Mouse (Mus musculus) neural tube, embryonic 15.5 days (tissue): Measurements from ENCODE around the gene Asl. TPM values are rescaled to one million over a fixed set of nuclear protein-coding genes. Genes with fewer than 3 reads are reported as not detected.

Experiments
- ATAC-seq: fragments of 200-750 bp; cut with Nextera tagmentation; 2 replicates; pipeline ENCODE4 v1.8.0; 2017; ENCODE audit warnings: mild to moderate bottlenecking, moderate TSS enrichment, moderate library complexity; ENCODE audit not compliant: low FRiP score
- H3K27ac ChIP-seq: fragments of 300-500 bp; sonication (generic); replicated peaks from 2 replicates; pipeline ENCODE4 v1.5.1; 2015; ENCODE audit warnings: mild to moderate bottlenecking, inconsistent platforms
- H3K27me3 ChIP-seq: fragments of 300-500 bp; sonication (generic); replicated peaks from 2 replicates; pipeline ENCODE4 v1.6.1; 2015; ENCODE audit warnings: inconsistent platforms
- H3K36me3 ChIP-seq: fragments of 300-500 bp; sonication (generic); 2 replicates; pipeline ENCODE4 v1.6.1; 2015; ENCODE audit warnings: inconsistent platforms
- H3K4me1 ChIP-seq: fragments of 300-500 bp; sonication (generic); 2 replicates; pipeline ENCODE4 v1.6.1; 2015; ENCODE audit warnings: inconsistent platforms
- H3K4me2 ChIP-seq: fragments of 300-500 bp; sonication (generic); 2 replicates; pipeline ENCODE4 v1.6.1; 2015; ENCODE audit warnings: inconsistent platforms, mild to moderate bottlenecking, moderate library complexity
- H3K4me3 ChIP-seq: fragments of 300-500 bp; sonication (generic); replicated peaks from 2 replicates; pipeline ENCODE4 v1.5.1; 2015; ENCODE audit warnings: mild to moderate bottlenecking, inconsistent platforms
- H3K9ac ChIP-seq: fragments of 300-500 bp; sonication (generic); replicated peaks from 2 replicates; pipeline ENCODE4 v1.6.1; 2015; ENCODE audit warnings: mild to moderate bottlenecking, inconsistent platforms
- H3K9me3 ChIP-seq: fragments of 300-500 bp; sonication (generic); replicated peaks from 2 replicates; pipeline ENCODE4 v1.6.1; 2016; ENCODE audit warnings: inconsistent platforms
- WGBS: fragments of 180-500 bp; shearing (Covaris S2); methylation state at CpG from one replicate; pipeline ENCODE4 v1.1.7; 2015; ENCODE audit warnings: mixed read lengths; 5-methylcytosine and 5-hydroxymethylcytosine counted together
- polyA plus RNA-seq: library from polyadenylated mRNA; unstranded; fragments of >200 nt; fragmentation: Nextera tagmentation; extraction: Ambion mirVana; gene quantifications from 2 replicates; pipeline ENCODE4 v1.2.1, GENCODE M21; 2015

Gene Asl
- polyA plus RNA-seq, 1 experiment from 2014 or later = 46.2 TPM

DNA sequence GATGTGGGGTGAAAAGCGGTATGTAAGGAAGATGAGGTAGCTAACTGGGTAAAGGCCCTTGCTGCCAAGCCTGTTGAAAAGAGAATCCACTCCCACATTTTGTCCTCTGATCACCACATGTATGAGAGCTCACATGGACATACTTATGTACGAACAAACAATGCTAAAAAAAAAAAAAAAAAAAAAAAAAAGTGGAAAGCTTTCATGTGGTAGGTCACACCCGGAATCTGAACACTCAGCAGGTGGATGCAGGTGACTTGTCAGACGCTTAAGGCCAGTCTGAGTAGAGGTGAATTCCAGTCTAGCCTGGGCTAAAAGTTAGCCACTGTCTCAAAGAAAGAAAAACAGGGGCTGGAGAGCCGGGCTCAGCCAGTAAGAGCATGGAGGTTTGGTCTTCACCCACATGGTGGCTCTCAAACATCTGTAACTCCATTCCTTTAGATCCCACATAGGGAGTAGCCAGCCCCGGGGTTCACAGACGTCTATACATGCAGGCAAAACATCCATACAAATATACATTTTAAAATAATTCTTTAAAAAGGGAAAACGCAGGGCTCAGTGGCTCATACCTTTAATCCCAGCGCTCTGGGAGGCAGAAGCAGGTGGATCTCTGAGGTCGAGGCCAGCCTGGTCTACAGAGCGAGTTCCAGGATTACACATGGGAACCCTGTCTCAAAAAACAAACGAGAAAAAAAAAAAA is 5.8 kb downstream of the Asl start:
- H3K4me2 ChIP-seq = peak overlapping the region; percentile 96
- peaks cover 16% of the 10 kb centered on the region for H3K4me1 ChIP-seq
- H3K4me3 ChIP-seq = peak overlapping the region; percentile 56
- H3K27me3 ChIP-seq = peaks cover 10% of the 10 kb centered on the region; the same call in 1 of the 2 replicates
- H3K9ac ChIP-seq = peak overlapping the region; percentile 18; the same call in 1 of the 2 replicates
- no peaks in the 10 kb centered on the region for H3K9me3 ChIP-seq
- peak overlapping the region; percentile 86; the same call in 1 of the 2 replicates for H3K27ac ChIP-seq
- ATAC-seq = no peak
- whole genome bisulfite sequencing = 44% methylated on average over 12 of the region's 12 CpGs
- no peaks in the 10 kb centered on the region for H3K36me3 ChIP-seq

DNA sequence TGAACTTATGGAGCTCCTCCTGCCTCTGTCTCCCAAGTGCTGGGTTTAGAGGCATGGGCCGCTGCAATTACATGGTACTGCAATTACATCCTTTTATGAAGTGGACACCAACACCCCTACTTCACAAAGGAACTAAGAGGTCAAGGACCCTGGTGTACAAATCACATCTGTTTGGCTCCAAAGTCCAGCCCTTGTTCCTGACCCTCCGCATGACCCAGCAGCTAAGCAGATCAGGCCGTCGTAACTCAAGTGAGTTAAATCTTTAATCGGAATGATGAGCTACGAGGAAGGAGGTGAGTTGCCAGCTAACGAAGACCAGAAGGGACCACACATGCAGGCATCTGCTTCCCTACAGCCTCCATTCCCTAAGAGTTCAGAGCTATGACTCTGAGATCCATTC is 6.7 kb downstream of the Asl start:
- no peak for ATAC-seq
- no peak overlapping the region for H3K9ac ChIP-seq
- 69% methylated on average over 7 of the region's 7 CpGs for WGBS

DNA sequence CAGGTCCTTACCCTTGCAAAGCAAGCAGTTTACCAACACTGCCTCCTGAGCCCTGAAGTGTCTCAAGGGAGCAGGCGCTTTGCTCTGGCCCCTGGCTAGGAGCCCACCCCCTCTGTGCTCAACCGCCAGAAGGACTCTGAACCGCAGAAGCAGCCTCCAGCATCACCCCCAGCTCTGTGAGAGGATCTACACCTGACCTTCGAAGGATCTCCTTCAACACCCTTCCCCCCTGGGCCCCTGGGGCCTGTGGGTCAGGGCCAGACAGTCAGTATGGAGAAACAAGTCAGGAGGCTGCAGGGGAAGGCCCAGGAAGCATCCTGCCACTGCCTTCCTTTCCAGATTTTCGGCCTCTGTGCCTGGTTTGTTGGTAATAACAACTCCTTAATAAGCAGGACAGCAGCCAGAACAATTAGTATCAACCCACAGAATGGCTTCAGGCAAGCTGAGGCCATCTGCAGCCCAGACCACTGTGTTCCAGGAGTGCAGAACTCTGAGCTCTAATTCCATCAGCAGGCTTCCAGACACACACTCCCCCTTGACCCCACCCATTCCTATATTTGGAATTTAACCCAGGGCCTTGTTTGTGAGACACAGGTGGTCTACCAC is 7.6 kb downstream of the Asl start:
- H3K27ac ChIP-seq = no peak overlapping the region
- 68% methylated on average over 5 of the region's 5 CpGs for whole genome bisulfite sequencing
- H3K27me3 ChIP-seq = 0 out of 2 replicates have a peak, but pooled peaks cover 5% of the 10 kb centered on the region
- no peak overlapping the region for H3K4me3 ChIP-seq
- no peak for ATAC-seq
- peaks cover 16% of the 10 kb centered on the region for H3K4me1 ChIP-seq
- no peaks in the 10 kb centered on the region for H3K9me3 ChIP-seq
- H3K4me2 ChIP-seq = no peak overlapping the region
- H3K36me3 ChIP-seq = no peaks in the 10 kb centered on the region
- no peak overlapping the region for H3K9ac ChIP-seq

More for the DNA sequence above, 6.7 kb downstream of the Asl start:
- Histone ChIP-seq H3K4me2 (no peak overlapping the region), H3K27me3 (peaks cover 6% of the 10 kb centered on the region; the same call in 1 of the 2 replicates), H3K9me3 (no peaks in the 10 kb centered on the region), H3K4me3 (no peak overlapping the region), H3K36me3 (no peaks in the 10 kb centered on the region), H3K27ac (no peak overlapping the region), H3K4me1 (peaks cover 16% of the 10 kb centered on the region)

DNA sequence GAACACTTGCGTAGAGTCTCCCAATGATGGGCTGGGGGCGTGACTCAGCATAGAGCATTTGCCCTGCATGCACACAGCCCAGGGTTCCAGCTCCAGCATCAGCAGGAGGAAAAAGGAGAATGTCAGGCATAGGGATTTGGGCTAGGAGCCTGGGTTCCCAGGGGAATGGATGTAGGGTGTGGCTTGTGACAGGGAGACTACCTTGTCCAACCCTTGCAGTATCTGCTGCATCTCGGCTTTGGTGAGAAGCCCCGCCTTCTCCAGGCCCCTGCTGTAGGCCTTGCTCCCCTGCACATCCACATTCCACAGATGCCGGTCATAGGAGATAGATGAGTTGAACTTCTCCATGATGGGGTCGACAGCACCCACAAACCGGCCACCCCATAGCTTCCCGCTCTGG is 9.6 kb downstream of the Asl start:
- no peak for ATAC-seq
- no peaks in the 10 kb centered on the region for H3K27me3 ChIP-seq
- H3K9me3 ChIP-seq = no peaks in the 10 kb centered on the region
- H3K4me1 ChIP-seq = peaks cover 16% of the 10 kb centered on the region
- no peak overlapping the region for H3K27ac ChIP-seq
- H3K9ac ChIP-seq = no peak overlapping the region
- H3K4me3 ChIP-seq = no peak overlapping the region
- H3K36me3 ChIP-seq = peaks cover 14% of the 10 kb centered on the region
- H3K4me2 ChIP-seq = no peak overlapping the region
- 83% methylated on average over 8 of the region's 8 CpGs for WGBS

DNA sequence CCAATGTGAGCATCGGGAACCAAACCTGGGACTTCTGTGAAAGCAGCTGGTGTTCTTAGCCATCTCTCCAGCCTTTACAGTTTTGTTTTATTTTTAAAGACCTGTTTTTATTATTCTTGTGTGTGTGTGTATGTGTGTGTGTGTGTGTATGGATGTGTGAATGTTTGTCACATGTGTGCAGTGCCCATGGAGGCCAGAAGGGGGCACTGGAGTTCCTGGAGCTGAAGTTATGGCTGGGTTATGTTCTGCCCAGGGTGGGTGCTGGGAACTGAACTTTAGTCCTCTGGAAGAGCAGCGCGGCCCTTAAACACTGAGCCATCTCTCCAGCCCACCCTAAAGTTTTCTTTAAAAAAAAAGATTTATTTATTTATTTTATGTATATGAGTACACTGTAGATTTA is 13.9 kb downstream of the Asl start:
- peaks cover 43% of the 10 kb centered on the region for H3K36me3 ChIP-seq

DNA sequence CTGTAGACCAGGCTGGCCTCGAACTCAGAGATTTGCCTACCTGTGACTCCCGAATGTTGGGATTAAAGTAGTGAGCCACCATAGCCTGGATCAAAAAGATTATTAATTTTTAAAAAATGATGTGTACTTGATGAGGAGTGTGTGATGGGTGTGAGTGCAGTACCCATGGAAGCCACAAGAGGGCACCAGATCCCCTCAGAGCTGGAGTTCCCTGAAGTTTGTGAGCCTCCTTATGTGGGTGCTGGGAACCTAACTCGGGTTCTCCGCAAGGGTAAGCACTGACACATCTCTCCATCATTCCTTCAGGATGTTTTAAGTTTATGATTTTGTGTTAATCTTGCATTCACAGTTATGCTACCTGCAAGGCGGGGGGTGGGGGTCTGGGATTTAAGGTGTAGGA is 18.1 kb downstream of the Asl start:
- H3K36me3 ChIP-seq = peaks cover 43% of the 10 kb centered on the region

More for the DNA sequence above, 13.9 kb downstream of the Asl start:
- 100% methylated on average over 3 of the region's 3 CpGs for WGBS
- Histone ChIP-seq H3K9me3 (0 out of 2 replicates have a peak, but pooled peaks cover 4% of the 10 kb centered on the region), H3K4me2 (no peak overlapping the region), H3K27ac (no peak overlapping the region), H3K27me3 (no peaks in the 10 kb centered on the region), H3K9ac (no peak overlapping the region), H3K4me1 (no peaks in the 10 kb centered on the region), H3K4me3 (no peak overlapping the region)
- no peak for ATAC-seq

DNA sequence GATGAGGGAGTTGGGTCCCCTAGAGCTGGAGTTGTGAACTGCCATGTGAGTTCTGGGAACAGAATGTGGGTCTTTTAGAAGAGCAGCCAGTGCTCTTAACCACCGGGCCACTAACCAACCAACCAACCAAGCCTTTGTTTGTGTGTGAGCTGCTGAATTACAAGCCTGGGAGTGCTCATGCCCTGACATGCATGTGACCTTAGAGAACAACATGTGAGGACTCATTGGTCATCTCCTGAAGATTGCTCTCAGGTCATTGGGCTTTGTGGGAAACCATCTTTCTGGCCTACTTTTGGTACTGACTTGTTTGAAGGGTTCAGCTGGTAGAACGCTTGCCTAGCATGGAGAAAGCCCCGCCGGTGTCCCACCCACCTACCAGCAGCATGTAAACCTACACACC is 19.3 kb downstream of the Asl start:
- 97% methylated on average over 4 of the region's 4 CpGs for WGBS
- H3K4me1 ChIP-seq = no peaks in the 10 kb centered on the region

More for the DNA sequence above, 18.1 kb downstream of the Asl start:
- no peak overlapping the region for H3K9ac ChIP-seq
- ATAC-seq = no peak
- no peak overlapping the region for H3K4me3 ChIP-seq
- no peaks in the 10 kb centered on the region for H3K27me3 ChIP-seq
- no peak overlapping the region for H3K4me2 ChIP-seq
- H3K9me3 ChIP-seq = 0 out of 2 replicates have a peak, but pooled peaks cover 4% of the 10 kb centered on the region
- no peaks in the 10 kb centered on the region for H3K4me1 ChIP-seq
- no peak overlapping the region for H3K27ac ChIP-seq
- WGBS = 95% methylated on average over 5 of the region's 5 CpGs

DNA sequence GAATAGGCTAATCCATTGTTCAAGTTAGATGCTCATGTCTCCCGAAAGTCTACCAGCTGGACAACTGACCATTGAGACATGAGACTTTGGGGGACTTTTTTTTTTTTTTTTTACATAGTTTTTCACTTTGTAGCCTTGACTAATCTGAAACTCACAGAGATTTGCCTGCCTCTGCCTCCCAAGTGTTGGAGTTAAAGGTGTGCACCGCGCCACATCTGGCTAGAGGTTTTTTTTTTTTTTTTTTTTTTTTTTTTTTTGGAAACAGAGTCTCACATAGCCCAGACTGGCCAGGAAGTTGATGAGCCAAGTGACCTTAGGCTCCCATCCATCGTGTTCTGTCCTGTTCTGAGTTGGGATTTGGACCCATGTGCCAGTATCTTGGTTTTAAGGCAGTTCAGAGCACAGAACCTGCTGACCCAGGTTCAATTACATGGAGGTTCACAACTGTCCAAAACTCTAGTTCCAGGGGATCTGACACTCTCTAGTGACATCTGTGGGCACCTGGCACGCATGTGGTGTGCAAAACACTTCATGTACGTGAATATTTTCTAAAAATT is 20.9 kb downstream of the Asl start:
- H3K36me3 ChIP-seq = peaks cover 26% of the 10 kb centered on the region
- no peaks in the 10 kb centered on the region for H3K27me3 ChIP-seq
- H3K27ac ChIP-seq = no peak overlapping the region
- no peak overlapping the region for H3K9ac ChIP-seq
- no peak overlapping the region for H3K4me3 ChIP-seq
- no peak overlapping the region for H3K4me2 ChIP-seq
- 0 out of 2 replicates have a peak, but pooled peaks cover 4% of the 10 kb centered on the region for H3K9me3 ChIP-seq
- 80% methylated on average over 6 of the region's 6 CpGs for WGBS
- H3K4me1 ChIP-seq = peaks cover 3% of the 10 kb centered on the region; the same call in 1 of the 2 replicates
- no peak for ATAC-seq

More for the DNA sequence above, 19.3 kb downstream of the Asl start:
- ATAC-seq = no peak
- peaks cover 33% of the 10 kb centered on the region for H3K36me3 ChIP-seq
- H3K27me3 ChIP-seq = no peaks in the 10 kb centered on the region
- no peak overlapping the region for H3K4me3 ChIP-seq
- no peak overlapping the region for H3K9ac ChIP-seq
- H3K4me2 ChIP-seq = no peak overlapping the region
- H3K27ac ChIP-seq = no peak overlapping the region
- 0 out of 2 replicates have a peak, but pooled peaks cover 4% of the 10 kb centered on the region for H3K9me3 ChIP-seq

DNA sequence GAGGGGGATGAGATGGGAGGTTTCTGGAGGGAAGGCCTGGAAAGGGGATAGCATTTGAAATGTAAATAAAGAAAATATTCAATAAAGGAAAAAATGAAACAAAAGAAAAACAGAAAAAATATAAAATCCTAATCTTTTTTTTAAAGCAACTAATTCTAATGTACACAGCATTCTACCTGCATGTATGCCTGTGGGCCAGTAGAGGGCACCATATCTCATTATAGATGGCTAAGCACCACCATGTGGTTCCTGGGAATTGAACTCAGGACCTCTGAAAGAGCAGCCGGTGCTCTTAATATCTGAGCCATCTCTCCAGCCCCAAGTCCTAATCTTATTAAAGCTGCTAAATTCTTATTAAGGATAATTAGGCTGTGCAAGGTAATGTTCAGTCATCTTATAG is 21.7 kb downstream of the Asl start:
- H3K4me3 ChIP-seq = no peak overlapping the region
- ATAC-seq = no peak

DNA sequence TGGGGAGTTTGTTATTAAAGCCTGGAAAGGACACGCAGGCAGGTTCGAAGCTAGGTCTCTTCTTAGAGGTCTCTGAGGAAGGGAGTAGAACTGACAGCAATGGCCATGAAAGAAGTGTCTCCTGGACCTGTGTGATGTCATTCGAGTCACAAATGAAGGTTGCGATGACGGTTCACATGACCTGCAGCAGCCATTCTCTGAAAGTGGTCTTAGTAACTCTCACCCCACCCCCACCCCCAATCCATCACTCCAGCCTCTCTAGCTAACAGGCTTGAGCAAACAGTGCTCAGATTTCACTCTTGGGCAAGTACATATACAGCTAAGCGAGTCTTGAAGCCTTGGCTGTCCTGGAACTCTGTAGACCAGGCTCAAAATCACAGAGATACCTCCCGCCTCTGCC is 25.8 kb downstream of the Asl start:
- H3K9ac ChIP-seq = peak overlapping the region; percentile 69; the same call in 1 of the 2 replicates
- 69% methylated on average over 7 of the region's 7 CpGs for WGBS
- H3K36me3 ChIP-seq = no peaks in the 10 kb centered on the region
- peak overlapping the region; percentile 56 for H3K4me3 ChIP-seq
- peak overlapping the region; percentile 74 for H3K4me2 ChIP-seq
- ATAC-seq = no peak
- H3K27me3 ChIP-seq = no peaks in the 10 kb centered on the region
- H3K9me3 ChIP-seq = no peaks in the 10 kb centered on the region
- H3K4me1 ChIP-seq = peaks cover 20% of the 10 kb centered on the region
- peak overlapping the region; percentile 54; the same call in 1 of the 2 replicates for H3K27ac ChIP-seq

More for the DNA sequence above, 21.7 kb downstream of the Asl start:
- H3K27me3 ChIP-seq = no peaks in the 10 kb centered on the region
- H3K27ac ChIP-seq = no peak overlapping the region
- H3K9ac ChIP-seq = no peak overlapping the region
- WGBS = 93% methylated on average over 1 of the region's 1 CpGs
- H3K4me2 ChIP-seq = no peak overlapping the region
- peaks cover 6% of the 10 kb centered on the region; the same call in 1 of the 2 replicates for H3K4me1 ChIP-seq
- H3K36me3 ChIP-seq = peaks cover 18% of the 10 kb centered on the region
- H3K9me3 ChIP-seq = 0 out of 2 replicates have a peak, but pooled peaks cover 4% of the 10 kb centered on the region

DNA sequence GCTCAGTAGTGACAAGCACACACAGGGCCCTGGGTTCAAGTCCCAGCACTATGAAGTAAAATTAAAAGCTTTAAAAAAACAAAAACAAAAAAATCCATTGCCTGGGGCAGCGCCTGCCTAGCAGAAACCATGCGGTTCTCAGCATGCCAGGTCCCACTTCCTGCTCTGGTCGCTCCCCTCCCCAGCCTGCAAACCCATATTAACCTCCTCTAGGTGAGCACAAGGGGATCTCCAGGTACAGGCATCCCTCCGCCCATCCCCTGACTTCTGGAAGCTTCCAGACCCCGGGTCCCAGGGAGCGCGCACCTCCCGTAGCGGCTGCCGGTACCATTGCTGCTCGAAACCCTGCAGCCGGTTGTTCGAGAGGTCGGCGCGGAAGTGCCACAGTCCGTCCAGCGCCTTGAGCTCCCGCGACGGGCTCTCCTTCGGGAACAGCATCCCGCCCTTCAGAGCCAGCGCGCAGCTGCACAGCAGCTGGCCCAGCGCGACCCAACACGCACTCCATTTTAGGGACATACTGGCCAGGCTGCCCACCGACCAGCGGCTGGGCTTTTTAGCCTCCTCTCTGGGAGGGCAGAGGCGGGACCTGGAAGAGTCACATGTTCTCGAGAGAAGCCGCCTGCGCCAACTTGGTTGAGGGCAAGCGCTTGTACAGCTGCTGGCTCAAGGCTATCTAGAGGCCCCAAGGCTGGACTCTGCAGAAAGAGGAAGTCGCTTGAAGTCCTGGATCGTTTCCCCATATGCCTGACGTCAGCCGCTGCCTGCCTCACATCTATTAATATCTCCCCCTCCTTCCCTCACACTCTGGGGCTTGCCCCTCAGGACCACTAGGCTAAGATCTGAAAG is 26.5 kb downstream of the Asl start, which contains the start of gene Gusb:
Gusb (minus strand) TSS at position 749 of the 846 bp plus-strand sequence.
- Histone ChIP-seq H3K9me3 (no peaks in the 10 kb centered on the region), H3K4me1 (peaks cover 20% of the 10 kb centered on the region), H3K4me2 (peak within 1 kb of the TSS; percentile 74), H3K27ac (peak within 1 kb of the TSS; percentile 54), H3K9ac (peak within 1 kb of the TSS; percentile 69), H3K4me3 (peak within 1 kb of the TSS; percentile 56), H3K36me3 (no peaks in the 10 kb centered on the region), H3K27me3 (no peaks in the 10 kb centered on the region)
- 1% methylated on average over 39 of the region's 39 CpGs for WGBS
- ATAC-seq = peak; percentile 91
